Mouse (Mus musculus) adrenal gland, postnatal 25 days (tissue): Measurements from ENCODE around the gene Sult6b2. TPM values are rescaled to one million over a fixed set of nuclear protein-coding genes. Genes with fewer than 3 reads are reported as not detected.

Experiments used
- DNase-seq: peaks from one replicate; pipeline ENCODE4 v3.0.0; 2021; ENCODE audit warnings: mixed read lengths
- total RNA-seq: library from RNA; stranded (reverse); gene quantifications from 2 replicates; pipeline ENCODE4 v1.2.3, GENCODE M21; 2021

Sult6b2 gene
- total RNA-seq, 1 experiment from 2014 or later: not detected

- DNase-seq: no peak
These were observed 68.8 kb downstream of the Sult6b2 start for GRCm38 (mm10) chr6:142735302-142736005.

Other genes starting within 250 kb of the Sult6b2 start
- gene Kcnj8, start 232.9 kb downstream of the Sult6b2 start, total RNA-seq: 9.6 and 11.3 TPM in 2 replicates
- 19.4 and 19.9 TPM in 2 replicates for gene Abcc9, start 102.2 kb downstream of the Sult6b2 start, total RNA-seq
- gene Cmas, start 47.8 kb downstream of the Sult6b2 start, total RNA-seq: 31.5 and 33.9 TPM in 2 replicates
- 1.2 and 1.5 TPM in 2 replicates for gene St8sia1, start 159.9 kb upstream of the Sult6b2 start, total RNA-seq